Mouse (Mus musculus): Measurements from ENCODE around the gene Iscu. TPM values are rescaled to one million over a fixed set of nuclear protein-coding genes. Genes with fewer than 3 reads are reported as not detected.
A peak's percentile ranks its signal among the peaks of the same experiment; 100 is the strongest.
"Not testable (repeated sequence)": the region's sequence is repeated elsewhere in the genome, so short reads cannot be mapped to it uniquely, and the experiment has no call there.

Iscu gene
- polyA plus RNA-seq, 1 experiment from 2014 or later, result 105 TPM

DNA sequence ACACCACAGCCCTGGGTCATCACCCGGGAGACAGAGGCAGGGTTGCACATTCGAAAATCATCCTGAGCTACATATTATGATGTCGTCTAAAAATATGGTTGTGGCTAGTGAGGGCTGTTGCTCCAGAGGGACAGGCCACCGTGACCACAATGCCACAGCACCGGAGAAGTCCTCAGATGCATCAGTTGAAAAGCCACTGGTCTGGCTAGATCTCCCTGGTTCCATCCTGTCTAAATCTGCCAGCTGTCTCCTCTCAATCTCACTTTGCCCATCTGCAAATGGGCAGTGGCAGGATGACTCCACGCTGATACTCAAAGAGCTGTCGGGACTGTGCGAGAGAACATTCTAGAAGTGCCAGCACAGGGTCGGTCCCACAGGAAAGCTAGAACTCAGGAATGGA lies 26.0 kb downstream of the Iscu start:
- Histone ChIP-seq H3K4me3 (no peak overlapping the region), H3K36me3 (peaks cover 13% of the 10 kb centered on the region), H3K27me3 (ENCODE audit: insufficient read depth, poor library complexity, severe bottlenecking) (peaks cover 48% of the 10 kb centered on the region), H3K9me3 (no peaks in the 10 kb centered on the region), H3K4me1 (peaks cover 38% of the 10 kb centered on the region), H3K27ac (no peak overlapping the region)
- no peak for DNase-seq (ENCODE audit: low spot score)
- 80% methylated on average over 9 of the region's 9 CpGs for WGBS

DNA sequence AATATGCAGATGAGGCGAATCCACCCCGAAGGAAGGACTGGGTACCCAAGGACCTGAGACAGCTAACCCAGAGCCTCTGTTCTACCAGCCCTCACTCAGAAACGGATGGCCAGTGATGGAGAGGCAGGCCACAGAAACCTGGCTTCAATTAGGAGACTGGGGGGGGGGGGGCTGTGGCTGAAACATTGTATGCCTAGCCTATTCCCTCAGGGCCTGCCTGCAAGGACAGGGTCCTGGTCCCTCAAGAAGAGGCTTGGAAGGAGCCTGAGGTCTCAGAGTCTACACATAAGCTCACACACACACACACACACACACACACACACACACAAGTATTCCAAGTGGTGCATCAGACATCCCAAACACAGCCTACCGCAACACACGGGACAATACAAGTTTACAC lies 27.1 kb downstream of the Iscu start:
- 36% methylated on average over 5 of the region's 5 CpGs for WGBS
- H3K27ac ChIP-seq, result peak overlapping the region; percentile 78
- H3K9me3 ChIP-seq, result no peaks in the 10 kb centered on the region
- H3K4me1 ChIP-seq, result peaks cover 38% of the 10 kb centered on the region
- peak overlapping the region; percentile 51 for H3K4me3 ChIP-seq
- no peak for DNase-seq (ENCODE audit: low spot score)
- peaks cover 41% of the 10 kb centered on the region for H3K27me3 ChIP-seq (ENCODE audit: insufficient read depth, poor library complexity, severe bottlenecking)
- H3K36me3 ChIP-seq, result peaks cover 7% of the 10 kb centered on the region

DNA sequence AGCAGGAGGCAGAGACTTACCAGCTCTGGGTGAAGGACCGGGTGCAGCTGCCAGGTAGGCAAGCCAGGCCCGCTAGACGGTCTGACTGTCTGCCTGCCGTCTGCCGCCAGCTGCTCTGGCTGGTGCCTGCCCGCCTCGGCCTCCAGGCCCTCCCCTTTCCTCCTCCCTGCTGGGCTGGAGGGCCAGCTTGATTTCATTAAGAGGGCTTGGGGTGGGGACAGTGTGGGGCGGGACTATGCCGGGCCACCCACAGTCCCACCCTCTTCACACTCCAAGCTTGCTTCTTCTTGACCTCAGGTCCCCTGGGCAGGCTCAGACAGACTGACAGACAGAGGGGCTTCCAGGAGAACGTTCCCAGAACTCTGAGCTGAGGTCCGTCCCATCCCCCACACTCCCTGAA lies 27.7 kb downstream of the Iscu start, which contains the start of gene Tmem119:
TSS of gene Tmem119 (minus strand) at position 237 of the 400 bp plus-strand sequence.
- Histone ChIP-seq H3K4me1 (peaks cover 38% of the 10 kb centered on the region), H3K27me3 (ENCODE audit: insufficient read depth, poor library complexity, severe bottlenecking) (peaks cover 36% of the 10 kb centered on the region), H3K4me3 (peak within 1 kb of the TSS; percentile 51), H3K27ac (peak within 1 kb of the TSS; percentile 78), H3K36me3 (peaks cover under 1% of the 10 kb centered on the region; the same call in 1 of the 2 replicates), H3K9me3 (no peaks in the 10 kb centered on the region)
- WGBS, result 0% methylated on average over 11 of the region's 11 CpGs
- peak; percentile 85 for DNase-seq (ENCODE audit: low spot score)

DNA sequence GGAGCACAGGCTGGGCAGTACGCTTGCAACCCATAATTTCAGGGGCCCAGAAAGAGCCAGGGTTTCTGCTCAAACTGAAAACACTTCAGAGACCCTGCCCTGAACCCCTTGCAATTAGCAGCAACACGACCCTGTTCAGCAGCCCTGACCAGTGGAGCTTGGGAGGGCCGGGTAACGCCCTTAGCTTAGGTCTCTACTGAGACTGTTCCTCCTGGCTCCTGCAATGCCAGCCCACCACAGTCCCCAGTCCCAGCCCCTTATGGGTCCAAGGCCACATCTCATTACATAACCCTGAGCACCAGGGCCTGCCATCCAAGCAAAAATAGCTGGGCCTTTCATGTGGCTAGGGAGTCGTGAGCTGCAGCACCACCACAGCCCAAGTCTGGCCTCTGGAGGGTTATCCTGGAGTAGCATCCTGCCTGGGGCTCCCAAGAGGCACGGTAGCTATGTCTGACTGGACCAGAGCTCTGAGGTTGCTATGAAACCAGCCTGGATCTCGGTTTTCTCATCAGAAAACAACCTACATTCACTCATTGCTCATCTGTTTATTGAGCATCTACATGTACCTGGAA lies 31.9 kb downstream of the Iscu start:
- Histone ChIP-seq H3K4me1 (peaks cover 27% of the 10 kb centered on the region), H3K27me3 (ENCODE audit: insufficient read depth, poor library complexity, severe bottlenecking) (peaks cover 5% of the 10 kb centered on the region; the same call in 1 of the 2 replicates), H3K9me3 (no peaks in the 10 kb centered on the region), H3K4me3 (no peak overlapping the region), H3K27ac (no peak overlapping the region), H3K36me3 (no peaks in the 10 kb centered on the region)
- no peak for DNase-seq (ENCODE audit: low spot score)
- 51% methylated on average over 7 of the region's 7 CpGs for WGBS

DNA sequence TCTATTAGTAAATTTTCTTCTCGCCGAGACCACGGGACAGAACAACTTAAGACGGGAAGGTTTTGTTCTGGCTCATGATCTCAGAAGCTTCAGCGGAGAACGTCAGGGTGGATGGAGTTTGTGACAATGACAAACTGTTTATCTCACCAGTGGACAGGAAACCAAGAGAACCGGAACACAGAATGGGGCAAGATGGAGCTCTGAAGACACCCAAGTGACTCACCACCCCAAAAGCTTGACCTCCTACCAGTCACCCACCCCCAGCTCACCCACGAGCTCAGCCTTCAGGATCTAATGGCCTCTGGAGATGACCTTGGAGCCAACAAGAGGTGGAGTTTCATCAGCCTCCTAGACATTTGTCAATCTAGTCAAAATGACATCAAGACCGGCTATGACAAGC lies 32.8 kb downstream of the Iscu start:
- DNase-seq (ENCODE audit: low spot score), result no peak
- WGBS, result 86% methylated on average over 9 of the region's 9 CpGs
- peaks cover 20% of the 10 kb centered on the region for H3K4me1 ChIP-seq
- H3K9me3 ChIP-seq, result no peaks in the 10 kb centered on the region
- peaks cover 3% of the 10 kb centered on the region; the same call in 1 of the 2 replicates for H3K27me3 ChIP-seq (ENCODE audit: insufficient read depth, poor library complexity, severe bottlenecking)
- no peak overlapping the region for H3K27ac ChIP-seq
- no peaks in the 10 kb centered on the region for H3K36me3 ChIP-seq
- no peak overlapping the region for H3K4me3 ChIP-seq

DNA sequence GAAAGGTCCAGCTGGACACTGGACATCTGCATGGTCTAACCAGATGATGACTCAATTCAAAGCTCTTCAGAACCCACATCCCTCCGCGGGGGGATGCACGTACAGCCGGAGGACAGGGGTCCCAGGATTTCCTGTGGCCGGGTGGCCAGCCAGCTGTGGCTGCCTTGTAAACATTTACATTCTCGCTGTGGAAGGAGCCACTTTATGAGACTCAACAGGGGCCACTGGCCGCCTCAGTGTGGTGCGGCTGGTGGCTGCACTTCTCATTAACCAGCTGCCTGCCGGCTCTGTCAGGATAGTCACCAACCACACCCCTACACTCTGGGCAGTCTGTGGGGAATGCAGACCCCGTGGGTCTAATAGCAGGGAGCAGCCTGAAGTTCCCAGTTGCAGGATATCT lies 33.9 kb downstream of the Iscu start:
- H3K4me3 ChIP-seq, result no peak overlapping the region
- no peaks in the 10 kb centered on the region for H3K9me3 ChIP-seq
- no peak for DNase-seq (ENCODE audit: low spot score)
- peaks cover 14% of the 10 kb centered on the region for H3K4me1 ChIP-seq
- peaks cover 3% of the 10 kb centered on the region; the same call in 1 of the 2 replicates for H3K27me3 ChIP-seq (ENCODE audit: insufficient read depth, poor library complexity, severe bottlenecking)
- no peaks in the 10 kb centered on the region for H3K36me3 ChIP-seq
- peak overlapping the region; percentile 0; the same call in 1 of the 2 replicates for H3K27ac ChIP-seq
- WGBS, result 28% methylated on average over 10 of the region's 10 CpGs

DNA sequence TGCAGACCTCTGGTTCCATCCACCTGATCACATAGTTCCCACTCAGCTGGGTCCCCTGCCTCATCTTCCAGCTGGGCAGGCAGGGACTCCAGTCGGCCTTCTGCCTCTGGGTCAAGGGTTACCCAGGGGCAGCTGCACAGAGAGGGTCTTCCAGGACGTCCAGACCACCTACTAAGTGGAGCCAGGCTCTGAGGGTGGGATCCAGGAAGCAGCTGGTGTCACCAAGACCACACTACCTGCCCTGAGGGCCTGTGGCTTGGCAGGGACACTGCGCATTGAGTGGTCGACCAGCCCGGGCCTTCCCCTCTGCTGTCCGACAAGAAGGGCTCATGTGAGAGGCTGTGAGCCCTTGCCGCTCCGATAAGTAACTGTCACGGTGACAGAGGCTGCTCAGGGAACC lies 35.2 kb downstream of the Iscu start:
- Histone ChIP-seq H3K4me3 (no peak overlapping the region), H3K27me3 (ENCODE audit: insufficient read depth, poor library complexity, severe bottlenecking) (peaks cover 3% of the 10 kb centered on the region; the same call in 1 of the 2 replicates), H3K9me3 (no peaks in the 10 kb centered on the region), H3K27ac (peak overlapping the region; percentile 57; the same call in 1 of the 2 replicates), H3K4me1 (peaks cover 14% of the 10 kb centered on the region), H3K36me3 (no peaks in the 10 kb centered on the region)
- WGBS, result 38% methylated on average over 9 of the region's 9 CpGs
- DNase-seq (ENCODE audit: low spot score), result no peak

DNA sequence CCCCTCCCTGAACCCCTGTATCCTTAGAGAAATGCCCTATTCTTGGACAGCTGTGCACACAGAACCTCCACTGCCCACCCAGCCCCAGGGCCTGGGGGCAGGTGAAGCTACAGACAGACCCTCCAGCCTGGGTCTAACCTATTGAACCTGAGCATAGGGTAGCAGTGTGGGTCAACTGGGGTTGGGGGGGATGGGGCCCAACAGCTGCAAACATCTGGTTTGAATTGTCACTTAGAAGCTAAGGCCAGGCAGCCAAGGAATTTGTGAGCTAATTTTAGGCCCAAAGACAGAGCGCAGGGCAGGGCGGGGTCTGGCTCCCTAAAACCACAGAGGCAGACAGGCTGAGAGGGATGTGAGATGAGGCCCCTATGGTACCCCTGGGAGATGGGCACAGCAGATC lies 35.6 kb downstream of the Iscu start:
- H3K27me3 ChIP-seq (ENCODE audit: insufficient read depth, poor library complexity, severe bottlenecking), result peaks cover 3% of the 10 kb centered on the region; the same call in 1 of the 2 replicates
- H3K27ac ChIP-seq, result peak overlapping the region; percentile 57; the same call in 1 of the 2 replicates
- peaks cover 14% of the 10 kb centered on the region for H3K4me1 ChIP-seq
- H3K4me3 ChIP-seq, result no peak overlapping the region
- no peaks in the 10 kb centered on the region for H3K36me3 ChIP-seq
- 26% methylated on average over 2 of the region's 2 CpGs for WGBS
- DNase-seq (ENCODE audit: low spot score), result no peak
- H3K9me3 ChIP-seq, result no peaks in the 10 kb centered on the region

DNA sequence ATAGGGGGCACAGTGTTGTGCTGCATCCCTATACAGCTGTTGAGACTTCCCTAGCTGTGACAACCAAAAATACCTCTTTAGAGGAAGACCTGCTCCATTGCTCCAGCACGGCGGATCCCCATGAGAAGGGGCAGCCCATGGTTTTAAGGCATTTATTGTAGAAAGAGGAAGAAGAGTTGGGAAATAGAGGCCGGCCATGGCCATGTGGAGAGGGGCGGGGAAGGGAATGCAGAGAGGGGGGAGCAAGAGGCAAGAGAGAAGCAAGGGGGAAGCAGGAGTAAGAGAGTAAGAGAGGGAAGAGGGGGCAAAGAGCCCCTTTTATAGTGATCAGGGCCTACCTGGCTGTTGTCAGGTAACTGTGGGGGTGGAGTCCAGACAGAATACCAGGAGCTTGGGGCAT lies 37.6 kb downstream of the Iscu start:
- H3K27me3 ChIP-seq (ENCODE audit: insufficient read depth, poor library complexity, severe bottlenecking), result peaks cover 16% of the 10 kb centered on the region
- no peak overlapping the region for H3K4me3 ChIP-seq
- H3K27ac ChIP-seq, result no peak overlapping the region
- DNase-seq (ENCODE audit: low spot score), result no peak
- no peaks in the 10 kb centered on the region for H3K9me3 ChIP-seq
- H3K4me1 ChIP-seq, result peaks cover 25% of the 10 kb centered on the region
- WGBS, result 87% methylated on average over 4 of the region's 4 CpGs
- H3K36me3 ChIP-seq, result no peaks in the 10 kb centered on the region

DNA sequence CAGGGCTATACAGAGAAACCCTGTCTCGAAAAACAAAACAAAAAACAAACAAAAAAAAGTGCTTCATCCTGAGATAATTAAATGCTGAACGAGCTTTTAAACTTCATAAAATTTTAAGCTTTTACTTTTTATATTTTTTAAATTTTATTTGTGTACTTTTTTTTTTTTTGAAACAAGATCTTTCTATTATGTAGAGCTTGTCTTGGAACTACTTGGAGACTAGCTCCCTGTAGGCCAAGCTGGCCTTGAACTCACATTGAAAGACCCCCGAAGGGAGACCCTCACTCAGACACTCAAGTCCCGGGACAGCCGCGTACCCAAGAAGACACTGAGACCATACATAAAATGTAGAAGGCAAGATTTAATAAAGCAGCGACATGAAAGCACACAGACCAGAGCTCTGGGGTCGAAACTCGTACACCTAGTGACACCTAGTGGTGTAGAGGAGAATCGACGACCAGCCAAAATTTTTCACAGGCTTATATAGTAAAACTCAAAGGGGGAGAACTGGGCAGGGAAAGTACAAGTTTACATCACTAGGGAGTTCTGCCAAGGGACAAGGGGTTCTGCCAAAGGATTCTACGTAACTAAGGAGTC lies 39.4 kb downstream of the Iscu start:
- not testable (repeated sequence) for DNase-seq (ENCODE audit: low spot score); H3K36me3 ChIP-seq; H3K9me3 ChIP-seq; H3K27ac ChIP-seq; H3K4me3 ChIP-seq
- WGBS, result 20% methylated on average over 11 of the region's 12 CpGs
- Histone ChIP-seq H3K4me1 (peaks cover 33% of the 10 kb centered on the region), H3K27me3 (ENCODE audit: insufficient read depth, poor library complexity, severe bottlenecking) (peaks cover 19% of the 10 kb centered on the region)

DNA sequence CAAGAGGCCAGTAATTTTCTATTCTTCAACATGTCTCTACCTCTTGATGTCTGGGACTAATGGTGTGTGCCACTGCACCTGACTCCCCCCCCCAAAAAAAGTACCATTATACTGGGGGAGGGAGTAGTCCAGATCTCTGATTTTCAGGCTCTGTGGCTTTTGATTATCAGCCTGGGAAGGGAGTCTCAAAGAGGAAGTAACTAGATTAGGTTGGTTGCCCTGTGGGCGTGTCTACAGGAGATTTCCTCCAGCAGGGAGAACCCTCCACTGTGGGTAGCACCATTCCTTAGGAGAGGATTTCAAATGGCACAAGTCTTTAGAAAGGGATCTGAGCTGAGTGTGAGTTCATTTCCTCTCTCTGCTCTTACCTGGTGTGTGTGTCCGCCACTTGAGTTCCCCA lies 40.1 kb downstream of the Iscu start:
- Histone ChIP-seq H3K9me3 (no peaks in the 10 kb centered on the region), H3K27ac (no peak overlapping the region), H3K4me1 (peaks cover 31% of the 10 kb centered on the region), H3K36me3 (no peaks in the 10 kb centered on the region), H3K27me3 (ENCODE audit: insufficient read depth, poor library complexity, severe bottlenecking) (peaks cover 16% of the 10 kb centered on the region), H3K4me3 (no peak overlapping the region)
- DNase-seq (ENCODE audit: low spot score), result no peak
- WGBS, result 81% methylated on average over 2 of the region's 2 CpGs

DNA sequence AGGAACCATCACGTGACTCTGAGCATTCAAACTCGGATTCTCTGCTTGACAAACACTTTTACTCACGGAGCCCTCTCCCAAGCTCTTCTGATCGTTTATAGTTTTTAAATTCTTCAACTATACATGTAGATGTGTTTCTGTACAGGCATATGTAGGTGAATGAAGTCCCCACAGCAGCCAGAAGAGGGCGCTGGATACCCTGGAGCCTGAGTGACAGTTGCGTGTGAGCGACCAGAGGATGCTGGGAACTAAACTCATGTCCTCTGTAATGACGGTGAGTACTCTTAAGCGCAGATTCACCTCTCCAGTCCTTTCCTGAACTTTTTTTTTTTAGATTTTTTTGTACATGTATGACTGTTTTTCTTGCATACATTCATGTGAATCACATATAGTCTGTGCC lies 41.1 kb downstream of the Iscu start:
- no peaks in the 10 kb centered on the region for H3K9me3 ChIP-seq
- DNase-seq (ENCODE audit: low spot score), result no peak
- no peak overlapping the region for H3K4me3 ChIP-seq
- H3K27ac ChIP-seq, result no peak overlapping the region
- peaks cover 18% of the 10 kb centered on the region for H3K27me3 ChIP-seq (ENCODE audit: insufficient read depth, poor library complexity, severe bottlenecking)
- H3K36me3 ChIP-seq, result no peaks in the 10 kb centered on the region
- H3K4me1 ChIP-seq, result peaks cover 22% of the 10 kb centered on the region; the same call in 1 of the 2 replicates
- WGBS, result 20% methylated on average over 9 of the region's 9 CpGs

DNA sequence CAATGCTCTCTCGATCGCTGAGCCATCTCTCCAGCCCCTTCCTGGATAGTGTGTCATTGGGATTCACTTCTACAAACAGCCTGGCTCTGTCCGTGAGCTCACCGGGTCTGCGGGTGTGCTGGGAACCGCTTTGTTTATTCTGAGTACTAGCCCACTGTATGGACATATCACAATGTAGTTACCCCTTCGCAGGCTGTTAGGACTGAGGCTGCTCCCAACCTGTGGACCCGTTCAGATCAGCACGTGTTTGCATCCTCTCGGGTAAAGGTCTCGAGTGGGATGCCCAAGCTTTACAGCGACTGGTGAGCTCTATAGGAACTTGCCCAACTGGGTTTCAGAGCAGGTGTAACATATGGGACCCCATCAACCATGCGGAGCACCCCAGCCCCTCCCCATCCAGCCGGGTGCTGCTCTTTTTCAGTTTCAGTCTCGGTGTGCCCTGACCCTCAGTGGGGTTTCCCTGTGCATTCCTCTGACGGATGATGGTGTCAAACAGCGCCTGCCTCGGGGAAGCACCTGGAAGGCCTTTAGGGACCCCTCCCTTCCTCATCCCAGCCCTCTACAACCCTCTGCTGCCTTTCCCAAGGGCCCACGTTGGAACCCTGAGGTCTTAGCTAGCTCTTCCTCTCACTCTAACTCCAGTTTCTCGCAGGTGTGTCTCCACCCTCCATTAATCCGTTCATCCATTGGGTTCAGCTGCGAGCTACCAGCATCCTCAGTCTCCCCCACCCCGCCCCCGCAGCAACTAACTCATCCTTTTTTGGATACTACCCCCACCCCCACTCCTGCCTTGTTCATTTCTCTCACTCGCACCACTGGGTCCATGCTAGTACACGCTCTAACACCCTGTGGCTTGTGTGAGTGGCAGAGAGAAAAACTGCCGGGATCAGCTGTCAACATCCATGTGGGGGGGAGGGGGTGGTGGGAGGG lies 41.8 kb downstream of the Iscu start:
- Histone ChIP-seq H3K4me3 (no peak overlapping the region), H3K36me3 (no peaks in the 10 kb centered on the region), H3K9me3 (no peaks in the 10 kb centered on the region), H3K27me3 (ENCODE audit: insufficient read depth, poor library complexity, severe bottlenecking) (peaks cover 24% of the 10 kb centered on the region), H3K4me1 (peaks cover 22% of the 10 kb centered on the region; the same call in 1 of the 2 replicates), H3K27ac (no peak overlapping the region)
- no peak for DNase-seq (ENCODE audit: low spot score)
- 29% methylated on average over 27 of the region's 27 CpGs for WGBS

Measured in heart, embryonic 10.5 days (tissue).